Mouse (Mus musculus): Measurements from ENCODE around the gene Siae.

DNA sequence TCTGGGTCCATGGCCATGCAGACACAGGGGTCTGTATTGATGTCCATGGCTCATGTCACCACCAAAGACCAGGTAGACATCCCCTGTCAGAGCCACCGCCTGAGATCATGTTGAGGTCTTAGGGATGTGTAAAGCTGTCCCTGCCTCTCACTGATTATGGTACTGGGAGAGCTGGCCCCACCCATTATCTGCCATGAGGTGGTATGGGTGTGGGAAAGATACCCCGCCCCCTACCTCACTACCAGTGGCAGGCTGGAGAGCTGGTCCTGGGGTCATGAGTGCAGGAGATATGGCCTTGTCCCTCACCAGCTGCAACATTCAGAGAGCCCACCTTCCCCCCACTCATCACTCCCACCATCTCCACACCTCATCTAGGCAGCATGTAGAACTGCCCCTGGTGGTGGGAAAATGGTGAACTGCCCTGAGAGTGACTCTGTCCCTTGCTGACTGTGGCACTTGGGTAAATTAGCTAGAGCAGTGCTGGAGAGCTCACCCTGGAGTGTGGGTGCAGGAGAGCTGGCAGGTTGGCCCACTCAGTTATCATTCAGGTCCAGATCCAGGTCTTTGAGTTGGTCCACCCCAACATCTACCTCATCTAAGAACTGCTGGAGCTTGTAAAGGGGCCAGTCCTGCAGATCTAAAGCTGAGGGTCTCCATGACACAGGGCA, 45.2 kb downstream of the Siae start:
- TF ChIP-seq POLR2A (IDR thresholded peaks at IDR 0.05; ENCODE audit: extremely low read depth, insufficient read depth, low read length) (no peak), CTCF (IDR thresholded peaks at IDR 0.05; ENCODE audit: low read depth, low read length) (no peak)

All from liver, adult 2 months (tissue).